Mouse (Mus musculus) cerebellum, adult (tissue): ENCODE measurements around the gene Gm45062.

Experiments
- ATAC-seq: cut with Nextera tagmentation; 2 replicates; pipeline ENCODE4 v1.9.2; 2017; ENCODE audit warnings: mild to moderate bottlenecking, moderate library complexity, mixed read lengths; ENCODE audit not compliant: insufficient number of reproducible peaks, low FRiP score, low TSS enrichment

Gene Gm45062

GRCm38 (mm10) chr6:8364033-8364756, 104.9 kb downstream of the Gm45062 start:
- ATAC-seq = peak; percentile 64

DNA sequence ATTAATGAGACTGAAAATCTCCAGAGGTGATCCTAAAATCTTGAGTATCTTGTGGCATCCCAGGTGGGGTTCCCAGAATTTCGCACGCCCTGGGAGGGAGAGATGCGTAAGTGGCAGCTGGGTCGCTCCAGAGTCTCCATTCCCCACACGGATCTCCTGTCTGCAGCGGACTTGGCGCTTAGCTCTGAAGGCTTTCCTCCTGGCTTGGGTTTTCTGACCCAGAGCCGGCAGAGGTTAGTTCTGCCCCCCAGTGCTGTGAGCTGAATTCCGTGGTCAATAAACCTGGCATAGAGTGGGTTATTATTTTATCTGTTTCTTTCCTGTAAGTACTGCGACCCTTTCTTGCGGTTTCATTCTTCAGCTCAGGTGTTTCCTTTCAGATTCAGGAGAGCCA, 105.5 kb downstream of the Gm45062 start:
- no peak for ATAC-seq

DNA sequence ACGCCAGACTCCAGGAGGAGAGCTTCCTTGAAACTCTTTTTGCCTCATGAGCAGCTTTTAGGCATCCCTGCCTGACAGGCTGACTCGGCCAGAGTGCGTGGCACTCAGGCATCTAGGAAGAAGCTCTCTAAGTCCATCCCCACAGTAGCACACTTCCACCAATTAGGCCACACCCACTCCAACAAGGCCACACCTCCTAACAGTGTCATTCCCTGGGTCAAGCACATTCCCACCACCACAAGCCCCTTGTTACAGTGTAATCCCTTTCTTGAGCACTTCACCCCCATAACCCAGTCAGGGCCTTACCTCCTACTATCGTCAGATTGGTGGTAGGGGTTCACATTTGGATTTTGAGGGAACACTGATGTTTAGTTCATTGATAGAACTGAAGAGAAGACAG, 108.4 kb downstream of the Gm45062 start:
- ATAC-seq = no peak

GRCm38 (mm10) chr6:8368198-8368864, 109.1 kb downstream of the Gm45062 start:
- ATAC-seq = no peak

DNA sequence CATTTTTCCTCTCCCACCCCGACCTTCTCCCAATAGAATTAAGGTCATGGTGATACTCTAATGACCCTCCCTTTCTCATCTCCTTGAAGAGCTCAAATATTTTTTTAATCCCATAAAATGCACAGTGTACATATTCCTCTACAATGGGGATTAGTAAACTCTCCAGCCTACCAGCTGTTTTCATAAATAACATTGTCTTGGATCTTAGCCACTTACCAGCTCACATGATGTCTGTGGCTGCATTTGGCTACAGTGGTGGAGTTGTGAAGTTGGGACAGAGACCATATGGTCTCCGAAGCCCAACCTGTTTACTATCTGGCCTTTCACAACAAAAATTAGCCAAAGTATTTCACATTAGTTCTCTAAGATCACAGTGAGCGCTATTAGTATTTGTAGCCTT, 111.4 kb downstream of the Gm45062 start:
- no peak for ATAC-seq

DNA sequence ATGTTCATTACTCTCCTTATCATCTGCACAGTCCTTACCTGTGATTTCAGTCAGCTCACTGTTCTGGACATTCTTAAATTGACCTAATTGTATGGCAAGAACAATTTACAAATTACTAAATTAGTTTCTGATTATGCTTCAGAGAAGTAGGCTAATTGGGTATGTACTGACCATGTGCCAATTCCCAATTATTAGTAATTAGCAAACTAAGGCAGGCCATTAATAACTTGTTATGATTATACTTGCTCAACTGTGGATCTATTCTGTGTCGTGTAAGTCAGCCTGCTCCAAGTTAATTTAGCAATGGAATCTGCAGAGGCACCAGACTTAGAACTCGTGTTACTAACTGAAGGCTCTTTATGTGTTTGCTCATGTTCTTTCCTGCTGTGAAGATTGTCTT, 113.8 kb downstream of the Gm45062 start:
- ATAC-seq = no peak

DNA sequence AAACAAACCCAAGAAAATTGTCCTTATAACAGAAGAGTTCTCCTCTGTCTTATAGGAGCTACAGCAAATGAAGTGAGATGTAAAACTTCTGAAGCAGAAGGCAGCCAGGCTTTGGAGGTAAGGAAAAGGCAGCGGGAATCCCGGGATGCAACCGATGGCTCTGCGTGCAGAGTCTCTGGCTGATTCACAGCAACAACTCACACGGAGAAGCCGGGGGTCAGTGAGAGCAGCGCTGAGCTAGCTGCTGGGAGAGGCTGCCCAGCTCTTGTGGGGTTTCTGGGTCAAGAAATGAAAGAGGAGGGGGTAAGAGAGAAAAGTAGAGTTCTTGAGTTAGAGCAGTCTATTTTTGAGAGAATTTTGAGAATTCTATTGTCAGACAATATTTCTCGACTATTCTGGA, 114.6 kb downstream of the Gm45062 start:
- ATAC-seq = no peak

DNA sequence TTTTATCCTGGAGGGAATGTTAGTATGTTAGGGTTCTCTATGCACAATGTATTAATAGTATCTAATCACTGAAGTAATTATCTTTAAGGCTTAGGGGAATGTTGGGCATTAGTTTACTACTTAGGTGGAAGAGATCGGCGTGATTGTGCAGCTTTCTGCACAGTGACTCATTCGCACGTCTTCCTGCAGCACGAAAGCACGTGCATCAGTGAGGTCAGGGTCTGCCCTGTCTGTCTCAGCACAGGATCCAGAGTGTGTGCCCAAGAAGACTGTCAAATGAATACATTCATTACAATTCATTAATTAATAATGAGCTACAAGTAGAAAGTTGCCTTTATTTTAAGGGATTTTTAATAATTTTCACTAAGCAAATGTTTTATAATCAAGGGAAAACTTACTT, 115.0 kb downstream of the Gm45062 start:
- no peak for ATAC-seq

GRCm38 (mm10) chr6:8374712-8375111, 115.5 kb downstream of the Gm45062 start:
- ATAC-seq = no peak

GRCm38 (mm10) chr6:8376351-8376750, 117.1 kb downstream of the Gm45062 start:
- no peak for ATAC-seq

DNA sequence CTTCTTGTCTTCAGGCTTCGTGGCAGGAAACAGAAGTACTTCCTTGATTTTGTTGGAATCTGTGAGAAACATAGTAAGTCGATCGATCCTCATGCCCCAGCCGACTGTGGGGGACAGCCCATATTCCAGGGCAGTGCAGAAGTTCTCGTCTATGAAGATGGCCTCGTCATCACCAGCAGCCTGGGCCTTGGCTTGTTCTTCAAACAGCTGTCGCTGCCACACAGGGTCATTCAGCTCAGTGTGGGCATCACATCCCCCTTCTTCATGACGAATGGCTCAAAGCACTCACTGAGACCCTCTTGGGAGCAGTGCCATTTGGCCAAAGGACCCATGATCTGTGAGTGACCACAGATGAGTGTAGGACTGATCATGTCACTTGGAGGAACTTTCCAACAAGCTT, 118.4 kb downstream of the Gm45062 start:
- ATAC-seq = no peak

DNA sequence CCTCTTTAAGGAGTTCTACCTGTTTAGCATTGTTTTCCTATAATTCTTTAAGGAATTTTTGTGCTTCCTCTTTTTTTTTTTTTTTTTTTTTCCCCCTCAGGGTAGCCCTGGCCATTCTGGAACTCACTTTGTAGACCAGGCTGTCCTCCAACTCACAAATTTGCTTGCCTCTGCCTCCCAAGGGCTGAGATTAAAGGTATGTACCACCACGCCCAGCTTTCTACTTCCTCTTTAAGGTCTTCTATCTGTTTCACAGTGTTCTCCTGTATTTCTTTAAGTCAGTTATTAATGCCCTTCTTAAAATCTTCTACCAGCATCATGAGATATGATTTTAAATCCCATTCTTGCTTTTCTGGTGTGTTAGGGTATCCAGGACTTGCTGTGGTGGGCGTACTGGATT, 130.1 kb downstream of the Gm45062 start:
- ATAC-seq = no peak

- no peak for ATAC-seq
These were observed 131.0 kb downstream of the Gm45062 start for GRCm38 (mm10) chr6:8390296-8390695.

GRCm38 (mm10) chr6:8390935-8391334, 131.7 kb downstream of the Gm45062 start:
- ATAC-seq = no peak

GRCm38 (mm10) chr6:8393029-8393428, 133.8 kb downstream of the Gm45062 start:
- ATAC-seq = no peak

DNA sequence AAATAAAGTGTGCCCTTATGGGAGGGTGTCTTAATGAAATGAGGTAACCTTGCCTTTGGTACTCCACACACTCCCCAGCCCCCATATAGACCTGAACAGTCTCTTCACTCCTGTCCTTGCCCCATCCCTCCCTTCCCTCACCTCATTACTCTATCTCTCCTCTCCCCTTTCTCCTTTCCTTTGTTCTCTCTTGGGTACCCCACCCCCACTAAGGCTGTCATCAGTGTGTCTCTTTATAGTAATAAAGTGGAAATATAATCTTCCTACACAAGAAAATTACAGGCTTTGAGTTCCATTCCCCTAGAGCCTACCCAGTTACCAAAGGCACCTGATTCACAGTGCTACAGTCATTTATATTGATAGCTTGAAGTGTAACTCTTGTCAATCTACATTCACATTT, 134.8 kb downstream of the Gm45062 start:
- ATAC-seq = no peak

GRCm38 (mm10) chr6:8395061-8395460, 135.8 kb downstream of the Gm45062 start:
- no peak for ATAC-seq

GRCm38 (mm10) chr6:8397252-8397651, 138.0 kb downstream of the Gm45062 start:
- ATAC-seq = no peak

GRCm38 (mm10) chr6:8399710-8400109, 140.5 kb downstream of the Gm45062 start:
- ATAC-seq = no peak

GRCm38 (mm10) chr6:8403127-8403526, 143.9 kb downstream of the Gm45062 start:
- no peak for ATAC-seq

DNA sequence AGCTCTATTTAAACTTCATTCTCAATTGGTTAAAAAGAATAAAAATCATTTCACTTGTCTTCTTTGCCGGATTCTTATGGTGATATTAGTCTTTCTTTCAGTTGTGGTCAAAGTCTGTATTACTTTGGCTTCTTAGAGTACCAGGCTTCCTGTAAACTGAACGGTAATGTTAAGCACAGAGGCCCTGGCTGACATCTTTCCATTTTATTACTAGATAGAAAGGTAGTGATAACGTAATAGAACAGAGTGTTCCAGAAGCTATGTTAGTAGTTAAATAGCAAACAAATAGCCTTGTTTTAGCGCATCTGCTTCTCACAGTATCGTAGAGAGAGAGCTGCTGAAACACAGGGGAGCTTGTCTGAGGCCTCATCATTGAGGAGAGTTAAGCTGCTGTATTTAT, 146.6 kb downstream of the Gm45062 start:
- no peak for ATAC-seq

GRCm38 (mm10) chr6:8408332-8408731, 149.1 kb downstream of the Gm45062 start:
- no peak for ATAC-seq
